Mouse (Mus musculus): ENCODE measurements at regions not wholly inside any gene's neighbourhood (a gene's known extent, or its start where the extent isn't known, plus 50 kb on each side); places are given as distances from the start of the nearest gene placed in this dataset.

DNA sequence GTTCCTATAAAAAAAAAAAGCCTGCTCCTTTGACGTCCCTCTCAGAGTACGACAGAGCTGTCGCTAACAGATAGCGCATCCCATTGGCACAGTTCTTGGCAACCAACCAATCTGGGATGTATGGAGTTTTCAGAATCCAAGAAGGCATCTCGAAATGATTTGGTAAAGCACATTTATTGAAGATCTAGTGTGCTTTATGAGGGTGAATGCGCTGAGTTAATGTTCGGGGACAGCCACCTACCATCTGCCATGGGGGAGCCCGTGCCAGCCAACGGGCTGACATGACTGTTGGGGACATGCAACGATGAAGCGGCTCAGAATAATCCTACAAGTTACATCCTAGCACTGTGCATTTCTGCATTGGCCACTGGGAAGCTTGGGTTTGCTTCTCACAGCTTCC is 208.4 kb upstream of the Fam19a5 start:
- Histone ChIP-seq H3K4me1 (ENCODE audit: control insufficient read depth, insufficient read depth, low read length) (no peaks in the 10 kb centered on the region), H3K27ac (ENCODE audit: control insufficient read depth, insufficient read depth, low read depth, low read length) (no peak overlapping the region), H3K36me3 (ENCODE audit: control insufficient read depth, insufficient read depth, low read length) (no peaks in the 10 kb centered on the region), H3K4me3 (ENCODE audit: control insufficient read depth, low read depth, low read length) (no peak overlapping the region), H3K27me3 (ENCODE audit: control insufficient read depth, insufficient read depth, low read length) (no peaks in the 10 kb centered on the region)
- TF ChIP-seq CTCF (IDR thresholded peaks at IDR 0.05; ENCODE audit: control insufficient read depth, insufficient read depth, insufficient replicate concordance, low read depth, low read length), result no peak
- TF ChIP-seq POLR2A (IDR thresholded peaks at IDR 0.05; ENCODE audit: control insufficient read depth, low read depth, low read length), result no peak

DNA sequence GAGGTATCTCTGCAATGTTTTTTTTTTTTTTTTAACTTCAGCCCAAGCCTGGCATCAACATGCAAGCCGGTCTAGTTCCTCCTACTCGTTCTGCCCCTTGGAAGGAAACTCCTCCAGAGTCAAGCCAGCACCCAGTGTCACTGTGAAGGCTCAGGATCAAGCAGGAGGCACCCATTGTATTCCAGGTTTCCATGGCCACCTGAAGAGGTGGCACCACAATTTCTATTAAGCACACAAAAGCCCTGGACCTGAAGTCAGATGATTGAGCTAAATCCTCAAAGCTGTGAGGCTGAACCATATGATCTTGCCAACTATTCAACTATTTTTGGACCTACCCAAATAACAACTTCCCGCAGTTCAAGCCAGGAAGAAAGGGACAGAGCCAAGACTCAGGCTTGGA is 204.2 kb upstream of the Fam19a5 start:
- Histone ChIP-seq H3K27ac (ENCODE audit: control insufficient read depth, insufficient read depth, low read depth, low read length) (no peak overlapping the region), H3K36me3 (ENCODE audit: control insufficient read depth, insufficient read depth, low read length) (no peaks in the 10 kb centered on the region), H3K4me3 (ENCODE audit: control insufficient read depth, low read depth, low read length) (no peak overlapping the region), H3K27me3 (ENCODE audit: control insufficient read depth, insufficient read depth, low read length) (no peaks in the 10 kb centered on the region), H3K4me1 (ENCODE audit: control insufficient read depth, insufficient read depth, low read length) (no peaks in the 10 kb centered on the region)
- no peak for TF ChIP-seq CTCF (IDR thresholded peaks at IDR 0.05; ENCODE audit: control insufficient read depth, insufficient read depth, insufficient replicate concordance, low read depth, low read length)
- TF ChIP-seq POLR2A (IDR thresholded peaks at IDR 0.05; ENCODE audit: control insufficient read depth, low read depth, low read length), result no peak

DNA sequence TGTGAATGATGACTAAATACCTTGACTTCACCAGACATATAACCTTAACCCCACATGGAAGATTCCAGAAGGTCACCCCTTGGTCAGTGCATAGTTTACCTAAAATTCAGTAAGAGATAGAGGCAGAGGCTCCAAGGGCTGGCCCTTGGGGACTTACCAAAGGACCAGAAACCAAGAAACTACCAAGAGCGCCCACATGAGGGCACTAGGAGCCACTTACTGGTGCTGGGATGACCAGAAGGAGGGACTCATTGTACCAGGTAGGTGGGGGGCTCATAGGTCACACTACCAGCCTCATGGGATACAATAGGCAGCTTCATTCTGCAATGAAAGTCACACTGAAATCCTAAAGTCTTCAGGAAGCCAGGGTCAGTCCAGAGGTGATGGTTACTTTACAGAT is 201.4 kb upstream of the Fam19a5 start:
- no peaks in the 10 kb centered on the region for H3K4me1 ChIP-seq (ENCODE audit: control insufficient read depth, insufficient read depth, low read length)
- H3K36me3 ChIP-seq (ENCODE audit: control insufficient read depth, insufficient read depth, low read length), result no peaks in the 10 kb centered on the region
- TF ChIP-seq CTCF (IDR thresholded peaks at IDR 0.05; ENCODE audit: control insufficient read depth, insufficient read depth, insufficient replicate concordance, low read depth, low read length), result no peak
- no peaks in the 10 kb centered on the region for H3K27me3 ChIP-seq (ENCODE audit: control insufficient read depth, insufficient read depth, low read length)
- H3K27ac ChIP-seq (ENCODE audit: control insufficient read depth, insufficient read depth, low read depth, low read length), result no peak overlapping the region
- no peak overlapping the region for H3K4me3 ChIP-seq (ENCODE audit: control insufficient read depth, low read depth, low read length)

DNA sequence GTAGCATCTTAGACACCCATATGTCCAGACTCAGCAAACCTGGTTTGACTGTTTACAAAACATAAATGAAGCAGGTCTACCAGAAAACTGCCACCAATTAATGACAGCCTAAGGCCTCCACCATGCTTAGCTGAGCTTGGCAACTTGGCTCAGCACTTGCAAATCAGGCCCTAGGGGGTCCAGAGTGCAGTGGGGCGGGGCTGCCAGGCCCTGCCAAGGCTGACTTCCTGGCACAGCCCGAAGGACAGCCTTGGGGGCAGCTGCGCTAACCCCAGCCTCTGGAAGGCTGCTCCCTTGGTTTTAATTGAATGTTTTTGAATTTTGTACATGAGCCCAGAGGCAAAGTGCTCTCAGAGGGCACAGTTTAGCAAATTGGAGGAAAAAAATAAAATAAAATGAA is 198.3 kb upstream of the Fam19a5 start:
- no peaks in the 10 kb centered on the region for H3K4me1 ChIP-seq (ENCODE audit: control insufficient read depth, insufficient read depth, low read length)
- no peak for TF ChIP-seq CTCF (IDR thresholded peaks at IDR 0.05; ENCODE audit: control insufficient read depth, insufficient read depth, insufficient replicate concordance, low read depth, low read length)
- no peak for TF ChIP-seq POLR2A (IDR thresholded peaks at IDR 0.05; ENCODE audit: control insufficient read depth, low read depth, low read length)
- H3K27ac ChIP-seq (ENCODE audit: control insufficient read depth, insufficient read depth, low read depth, low read length), result no peak overlapping the region
- no peaks in the 10 kb centered on the region for H3K36me3 ChIP-seq (ENCODE audit: control insufficient read depth, insufficient read depth, low read length)
- H3K4me3 ChIP-seq (ENCODE audit: control insufficient read depth, low read depth, low read length), result no peak overlapping the region
- H3K27me3 ChIP-seq (ENCODE audit: control insufficient read depth, insufficient read depth, low read length), result no peaks in the 10 kb centered on the region

DNA sequence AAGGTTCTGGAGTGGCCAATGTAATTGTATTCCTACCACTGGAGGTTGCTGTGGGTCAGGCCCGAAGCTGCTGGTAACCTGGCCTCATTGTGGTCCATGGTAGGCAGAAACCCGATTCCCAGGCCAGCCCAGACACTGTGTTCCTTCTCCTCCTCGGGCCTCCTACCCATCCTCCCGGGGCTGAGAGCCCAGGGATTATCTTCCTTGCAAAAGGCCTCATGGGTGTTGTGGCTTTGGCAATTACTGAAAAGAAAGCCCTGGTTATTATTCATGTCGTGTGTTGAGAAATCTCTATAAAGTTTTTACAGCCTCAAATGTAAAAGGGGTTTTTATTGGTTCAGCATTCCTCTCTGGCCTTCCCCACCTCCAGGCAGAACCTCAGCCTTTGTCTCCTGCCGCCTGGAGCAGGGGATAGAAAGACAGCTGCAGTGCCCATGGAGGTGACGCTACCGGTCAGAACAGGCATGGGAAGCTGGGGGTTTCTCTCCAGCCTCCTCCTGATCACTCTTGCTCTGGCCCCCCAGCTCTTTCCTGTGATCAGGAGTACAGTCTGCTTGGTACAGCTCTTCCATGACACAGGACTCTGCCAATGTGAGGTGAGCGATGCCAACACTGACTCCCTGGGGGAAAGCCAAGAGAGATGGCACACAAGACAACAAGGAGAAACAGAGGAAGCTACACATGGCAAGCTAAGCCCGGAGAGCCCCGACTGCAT is 194.4 kb upstream of the Fam19a5 start:
- no peak for TF ChIP-seq POLR2A (IDR thresholded peaks at IDR 0.05; ENCODE audit: control insufficient read depth, low read depth, low read length)
- H3K27ac ChIP-seq (ENCODE audit: control insufficient read depth, insufficient read depth, low read depth, low read length), result no peak overlapping the region
- no peaks in the 10 kb centered on the region for H3K4me1 ChIP-seq (ENCODE audit: control insufficient read depth, insufficient read depth, low read length)
- no peak overlapping the region for H3K4me3 ChIP-seq (ENCODE audit: control insufficient read depth, low read depth, low read length)
- no peaks in the 10 kb centered on the region for H3K27me3 ChIP-seq (ENCODE audit: control insufficient read depth, insufficient read depth, low read length)
- H3K36me3 ChIP-seq (ENCODE audit: control insufficient read depth, insufficient read depth, low read length), result no peaks in the 10 kb centered on the region

DNA sequence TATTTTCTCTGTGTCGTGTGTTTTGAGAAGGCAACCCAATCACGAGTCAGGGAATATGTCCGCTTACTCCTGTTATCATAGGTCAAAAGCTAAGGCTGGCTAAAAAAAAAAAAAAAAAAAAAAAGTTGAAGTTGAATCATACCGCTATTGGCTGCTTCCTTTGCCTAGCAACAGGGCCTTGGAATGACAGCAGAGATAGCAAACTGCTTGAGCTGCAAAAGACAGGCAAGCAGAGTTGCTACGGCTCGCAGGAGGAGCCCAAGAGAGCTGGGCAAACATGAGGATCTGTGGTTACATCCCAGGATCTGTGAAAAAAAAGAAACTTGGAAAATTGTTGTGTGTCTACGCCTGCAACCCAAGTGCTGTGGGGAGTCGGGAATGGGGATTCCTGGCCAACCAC is 191.3 kb upstream of the Fam19a5 start:
- Histone ChIP-seq H3K27me3 (ENCODE audit: control insufficient read depth, insufficient read depth, low read length) (no peaks in the 10 kb centered on the region), H3K27ac (ENCODE audit: control insufficient read depth, insufficient read depth, low read depth, low read length) (no peak overlapping the region), H3K4me1 (ENCODE audit: control insufficient read depth, insufficient read depth, low read length) (no peaks in the 10 kb centered on the region), H3K36me3 (ENCODE audit: control insufficient read depth, insufficient read depth, low read length) (no peaks in the 10 kb centered on the region), H3K4me3 (ENCODE audit: control insufficient read depth, low read depth, low read length) (no peak overlapping the region)
- TF ChIP-seq POLR2A (IDR thresholded peaks at IDR 0.05; ENCODE audit: control insufficient read depth, low read depth, low read length), result no peak
- no peak for TF ChIP-seq CTCF (IDR thresholded peaks at IDR 0.05; ENCODE audit: control insufficient read depth, insufficient read depth, insufficient replicate concordance, low read depth, low read length)

DNA sequence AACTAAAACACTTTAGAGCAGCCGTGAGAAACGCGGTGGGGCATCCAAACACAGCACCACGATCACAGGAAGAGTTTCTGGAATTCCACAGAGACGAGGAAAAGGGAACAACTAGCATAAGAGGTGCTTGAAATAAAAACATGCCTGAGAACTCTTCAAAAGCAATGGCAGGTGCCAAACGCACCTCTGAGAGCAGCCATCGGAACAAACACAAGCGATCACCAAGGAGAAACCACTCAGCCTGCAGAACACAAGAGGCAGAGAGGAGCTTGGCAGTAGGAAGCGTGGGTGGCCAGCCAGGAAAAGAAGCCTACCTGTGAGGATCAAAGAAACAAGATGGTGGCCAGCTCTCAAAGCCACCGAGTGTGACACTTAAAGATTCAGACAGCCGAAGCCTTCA is 190.2 kb upstream of the Fam19a5 start:
- Histone ChIP-seq H3K36me3 (ENCODE audit: control insufficient read depth, insufficient read depth, low read length) (no peaks in the 10 kb centered on the region), H3K4me1 (ENCODE audit: control insufficient read depth, insufficient read depth, low read length) (no peaks in the 10 kb centered on the region), H3K4me3 (ENCODE audit: control insufficient read depth, low read depth, low read length) (no peak overlapping the region), H3K27me3 (ENCODE audit: control insufficient read depth, insufficient read depth, low read length) (no peaks in the 10 kb centered on the region), H3K27ac (ENCODE audit: control insufficient read depth, insufficient read depth, low read depth, low read length) (no peak overlapping the region)
- no peak for TF ChIP-seq CTCF (IDR thresholded peaks at IDR 0.05; ENCODE audit: control insufficient read depth, insufficient read depth, insufficient replicate concordance, low read depth, low read length)
- TF ChIP-seq POLR2A (IDR thresholded peaks at IDR 0.05; ENCODE audit: control insufficient read depth, low read depth, low read length), result no peak

DNA sequence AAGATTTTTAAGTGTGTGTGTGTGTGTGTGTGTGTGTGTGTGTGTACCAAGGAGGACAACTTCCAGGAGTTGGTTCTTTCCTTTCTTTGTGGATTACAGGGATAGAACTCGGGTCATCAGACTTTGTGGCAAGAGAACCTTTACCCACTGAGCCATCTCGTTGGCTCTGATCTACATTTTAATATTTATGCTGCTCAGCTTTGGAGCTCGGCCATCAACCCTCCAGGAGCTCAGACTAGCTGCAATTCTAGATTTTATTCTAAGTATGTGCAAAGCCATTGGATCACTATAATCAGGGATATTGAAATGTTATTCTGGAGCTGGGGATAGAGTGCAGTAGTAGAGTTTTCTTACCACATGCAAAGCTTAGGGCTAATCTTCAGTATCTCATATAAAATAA is 183.6 kb upstream of the Fam19a5 start:
- Histone ChIP-seq H3K27ac (ENCODE audit: control insufficient read depth, insufficient read depth, low read depth, low read length) (no peak overlapping the region), H3K36me3 (ENCODE audit: control insufficient read depth, insufficient read depth, low read length) (no peaks in the 10 kb centered on the region), H3K4me3 (ENCODE audit: control insufficient read depth, low read depth, low read length) (no peak overlapping the region), H3K4me1 (ENCODE audit: control insufficient read depth, insufficient read depth, low read length) (no peaks in the 10 kb centered on the region), H3K27me3 (ENCODE audit: control insufficient read depth, insufficient read depth, low read length) (no peaks in the 10 kb centered on the region)
- TF ChIP-seq POLR2A (IDR thresholded peaks at IDR 0.05; ENCODE audit: control insufficient read depth, low read depth, low read length), result no peak
- TF ChIP-seq CTCF (IDR thresholded peaks at IDR 0.05; ENCODE audit: control insufficient read depth, insufficient read depth, insufficient replicate concordance, low read depth, low read length), result no peak

Data from testis, adult 2 months (tissue).